Mouse (Mus musculus) right cerebral cortex, postnatal 36 days (tissue): ENCODE results near the gene Tmprss9.

Experiments used
- DNase-seq, 2 experiments: peaks; one replicate each; pipeline ENCODE4 v3.0.0; 2022; ENCODE audit warnings: low spot score in 2 of 2, mixed read lengths in 1 of 2

Tmprss9 gene

DNA sequence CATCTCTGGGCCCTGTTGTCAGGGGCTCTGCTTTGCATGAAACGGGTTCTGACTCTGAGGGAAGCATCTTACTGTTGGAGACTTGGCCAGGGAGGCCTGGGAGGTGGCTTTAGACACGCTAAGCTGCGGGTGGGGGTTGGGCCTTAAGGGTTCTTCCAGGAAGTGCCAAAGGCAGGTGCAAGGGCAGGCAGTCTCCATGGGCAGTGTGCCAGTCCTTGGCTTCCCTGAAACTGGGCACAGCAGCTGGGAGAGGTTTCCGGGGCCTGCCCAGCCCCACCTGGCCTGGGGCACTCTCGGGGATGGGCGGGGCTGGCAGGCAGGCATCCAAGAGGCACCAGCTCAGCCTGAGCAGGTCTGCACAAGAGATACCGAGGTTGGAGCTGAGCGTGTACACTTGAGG is 66.0 kb downstream of the Tmprss9 start:
- DNase-seq = no peak

DNA sequence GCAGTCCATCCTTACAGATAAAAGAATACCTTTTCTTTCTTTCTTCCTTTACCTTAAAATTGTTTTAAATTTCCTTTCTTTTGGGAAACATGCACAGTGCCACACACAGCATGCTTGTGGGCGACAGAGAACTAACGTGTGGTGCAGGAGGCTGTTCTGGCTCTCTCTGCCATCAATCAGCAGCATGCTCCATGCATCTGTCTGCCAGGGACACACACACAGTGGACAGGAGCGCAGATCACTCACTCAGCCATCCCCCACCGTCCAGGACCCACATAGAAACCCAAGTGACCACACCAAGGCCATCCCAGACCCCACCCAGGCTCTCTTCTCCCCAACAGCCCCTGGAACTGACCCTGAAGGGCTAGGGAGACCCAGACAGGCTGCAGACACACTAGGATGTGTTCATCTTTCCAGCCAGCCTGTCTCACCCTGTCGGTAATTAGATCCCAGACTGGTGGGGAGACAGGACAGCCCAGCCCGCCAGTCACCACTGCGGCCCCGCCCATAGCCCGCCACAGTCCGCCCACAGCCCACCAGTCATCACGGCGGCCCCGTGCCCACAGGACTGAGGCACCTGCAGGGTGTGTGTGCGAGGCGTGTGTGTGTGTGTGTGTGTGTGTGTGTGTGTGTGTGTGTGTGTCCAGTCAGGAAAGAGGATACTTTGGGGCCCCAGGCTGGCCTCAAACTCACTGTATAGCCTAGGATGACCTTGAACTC is 67.3 kb downstream of the Tmprss9 start:
- no peak for DNase-seq

DNA sequence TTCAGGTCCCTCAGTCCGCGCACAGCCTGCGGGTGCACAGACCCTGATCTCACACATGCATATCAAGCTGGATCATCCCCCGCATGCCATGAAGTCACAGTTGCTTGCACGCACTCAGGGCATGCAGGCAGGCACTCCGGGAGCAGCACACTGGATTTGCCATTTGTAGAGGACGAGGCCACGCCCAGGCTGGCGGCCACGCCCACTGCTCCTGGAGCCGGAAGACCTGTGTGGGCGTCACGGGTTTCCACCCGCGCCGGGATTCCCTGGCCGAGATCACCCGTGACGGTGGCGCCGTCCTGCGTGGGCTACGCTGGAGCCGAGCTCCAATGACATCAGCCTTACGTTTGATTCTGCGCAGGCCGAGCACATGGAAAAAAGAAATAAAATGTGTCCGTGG is 68.0 kb downstream of the Tmprss9 start:
- peak; percentile 74 to 79 for DNase-seq

DNA sequence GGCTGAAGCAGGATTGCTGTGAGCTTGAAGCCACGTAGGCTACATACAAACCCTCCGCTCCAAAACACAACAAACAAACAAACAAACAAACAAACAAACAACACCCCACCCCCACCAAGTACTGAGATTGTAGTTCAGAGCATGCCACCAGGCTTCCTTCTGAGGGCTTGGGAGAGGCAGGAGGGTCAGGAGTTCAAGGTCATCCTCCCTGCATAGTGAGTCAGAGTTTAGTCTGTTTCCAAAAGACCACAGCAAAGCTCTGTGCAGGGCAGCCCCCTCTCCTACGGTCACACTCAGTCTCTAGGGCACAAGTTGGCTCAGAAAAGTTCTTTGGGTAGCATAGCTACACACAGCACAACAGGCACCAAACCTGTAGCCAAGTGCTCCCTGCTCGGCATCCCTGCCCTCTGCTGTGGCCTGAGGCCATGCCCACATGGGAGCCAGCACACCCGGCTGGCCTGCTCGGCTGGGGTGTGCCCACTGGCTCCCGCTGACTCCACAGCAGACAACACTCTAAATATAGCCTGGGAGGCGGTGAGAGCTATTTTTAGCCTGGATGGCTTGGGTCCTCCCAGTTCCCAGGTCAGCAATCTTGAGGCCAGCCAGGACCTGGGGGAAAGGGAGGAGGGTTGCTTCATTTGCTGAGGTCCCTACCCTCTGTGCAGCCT is 68.8 kb downstream of the Tmprss9 start:
- no peak for DNase-seq

DNA sequence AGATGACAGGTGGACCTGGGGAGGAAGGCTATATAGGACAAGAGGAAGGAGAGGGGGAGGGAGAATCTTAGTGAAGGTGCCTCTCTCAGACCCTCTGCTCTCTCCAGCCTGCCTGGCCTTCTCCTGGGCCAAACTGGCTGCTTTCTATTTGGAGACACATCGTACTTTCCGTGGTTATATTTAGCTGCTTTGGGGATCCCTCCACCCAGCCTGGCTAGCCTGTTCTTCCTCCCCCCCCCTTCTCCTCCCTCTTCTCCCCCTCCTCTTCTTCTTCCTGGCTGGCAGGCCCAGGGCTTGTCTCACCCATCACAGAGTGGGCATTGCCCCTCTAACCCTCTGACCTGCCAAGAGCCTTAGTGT is 69.3 kb downstream of the Tmprss9 start:
- DNase-seq = no peak

DNA sequence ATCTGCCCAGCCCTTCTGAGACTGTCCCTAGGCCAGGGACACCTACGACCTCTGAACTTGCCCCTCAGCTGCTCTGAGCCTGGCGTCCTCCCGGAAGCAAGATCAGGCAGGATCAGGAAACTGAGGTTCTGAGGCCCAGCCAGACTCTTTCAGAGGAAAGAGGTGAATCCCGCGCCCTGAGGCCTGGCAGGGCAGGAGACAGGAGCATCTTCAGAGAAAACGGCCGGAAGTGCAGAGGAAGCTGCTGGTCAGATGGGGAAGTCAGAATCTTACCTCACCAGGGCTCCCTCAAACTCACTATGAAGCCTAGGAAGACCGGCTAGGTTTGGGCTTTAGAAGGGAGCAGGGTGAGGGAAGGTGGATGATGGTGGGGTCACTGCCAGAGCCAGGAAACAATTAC is 71.3 kb downstream of the Tmprss9 start:
- DNase-seq = no peak

DNA sequence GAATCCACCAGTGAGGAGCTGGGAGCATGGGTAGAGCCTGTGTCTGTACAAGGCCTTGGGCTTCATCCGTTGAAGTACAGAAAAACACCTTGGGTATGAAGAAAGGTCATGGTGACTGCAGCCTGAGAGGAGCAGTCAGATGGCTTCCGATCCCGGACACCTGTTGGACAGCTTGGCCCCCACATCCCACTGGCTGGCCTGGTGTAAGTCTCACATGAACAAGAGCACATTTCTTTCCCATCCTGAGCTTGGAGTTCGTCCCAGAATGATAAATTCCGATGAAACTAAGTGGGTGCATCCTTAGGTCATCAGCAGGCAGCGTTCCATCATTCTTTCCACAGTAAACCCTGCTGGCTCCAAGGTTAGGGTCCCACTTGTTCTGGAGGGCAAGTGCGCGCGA is 72.1 kb downstream of the Tmprss9 start:
- DNase-seq = no peak

DNA sequence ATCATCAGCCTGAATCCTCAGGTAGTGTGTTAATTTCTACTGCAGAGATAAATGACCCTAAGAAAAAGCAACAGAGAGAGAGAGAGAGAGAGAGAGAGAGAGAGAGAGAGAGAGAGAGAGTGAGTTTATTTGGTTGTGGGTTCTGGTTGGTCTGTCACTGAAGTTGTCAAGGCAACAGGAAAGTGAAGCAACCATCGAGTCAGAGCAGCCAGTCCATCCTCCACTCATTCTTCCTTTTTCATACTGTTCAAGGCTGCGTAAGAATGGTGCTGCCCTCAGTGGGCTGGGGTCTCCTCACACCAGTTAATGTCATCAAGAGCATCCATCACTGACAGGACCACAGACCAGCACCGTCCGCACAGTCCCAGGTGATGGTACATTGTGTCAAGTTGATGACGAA is 72.6 kb downstream of the Tmprss9 start:
- no peak for DNase-seq

DNA sequence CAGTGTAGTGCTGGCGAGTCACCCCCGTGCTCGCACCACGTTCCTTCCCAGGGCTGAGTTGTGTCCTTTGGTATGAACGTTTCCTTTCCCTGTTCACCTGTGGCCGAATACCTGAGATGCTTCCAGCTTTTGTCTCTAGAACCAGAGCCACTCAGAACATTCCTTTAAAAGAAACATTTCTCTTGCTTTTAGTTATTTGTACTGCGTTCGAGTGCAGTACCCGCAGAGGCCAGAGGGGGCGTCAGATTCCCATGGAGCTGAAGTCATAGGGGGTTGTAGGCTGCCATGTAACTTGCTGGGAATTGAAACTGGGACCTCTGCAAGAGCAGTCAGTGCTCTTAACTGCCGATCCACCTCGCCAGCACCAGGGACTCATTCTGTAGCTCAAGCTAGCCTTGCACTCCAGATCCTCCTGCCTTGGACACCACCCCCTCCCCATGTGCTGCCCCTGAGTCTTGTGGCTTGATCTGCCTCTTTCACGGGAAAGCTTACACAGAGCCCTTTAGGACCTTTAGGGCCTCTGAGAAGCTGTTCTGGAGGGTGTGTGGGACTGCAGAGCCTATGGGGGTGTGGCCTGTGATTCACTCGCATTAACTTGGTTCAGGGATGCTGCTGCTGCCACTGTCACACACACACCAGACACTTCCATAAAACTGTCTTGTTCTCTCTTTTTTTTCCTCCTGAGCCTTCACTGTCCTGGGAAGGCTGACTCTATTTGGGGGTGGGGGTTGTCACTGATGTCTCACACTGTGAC is 75.2 kb downstream of the Tmprss9 start:
- DNase-seq = no peak

DNA sequence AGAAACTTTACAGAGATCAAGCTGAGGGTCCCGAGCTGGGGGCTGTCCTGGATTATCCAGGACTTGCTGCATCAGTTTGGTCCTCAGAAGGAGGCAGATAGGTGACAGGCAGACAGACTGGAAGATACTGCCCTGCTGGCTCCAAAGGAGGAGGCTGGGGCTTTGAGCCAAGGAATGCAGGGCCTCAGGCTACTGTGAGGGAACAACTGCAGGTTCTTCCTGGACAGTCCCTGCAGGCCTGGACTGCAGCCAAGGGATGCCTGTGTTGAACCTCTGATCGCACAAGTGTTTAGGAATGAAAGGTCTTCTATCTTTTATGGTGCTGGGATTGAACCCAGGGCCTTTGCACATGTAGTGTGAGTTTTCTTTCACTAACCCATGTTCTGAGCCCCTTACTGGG is 76.2 kb downstream of the Tmprss9 start:
- DNase-seq = no peak

DNA sequence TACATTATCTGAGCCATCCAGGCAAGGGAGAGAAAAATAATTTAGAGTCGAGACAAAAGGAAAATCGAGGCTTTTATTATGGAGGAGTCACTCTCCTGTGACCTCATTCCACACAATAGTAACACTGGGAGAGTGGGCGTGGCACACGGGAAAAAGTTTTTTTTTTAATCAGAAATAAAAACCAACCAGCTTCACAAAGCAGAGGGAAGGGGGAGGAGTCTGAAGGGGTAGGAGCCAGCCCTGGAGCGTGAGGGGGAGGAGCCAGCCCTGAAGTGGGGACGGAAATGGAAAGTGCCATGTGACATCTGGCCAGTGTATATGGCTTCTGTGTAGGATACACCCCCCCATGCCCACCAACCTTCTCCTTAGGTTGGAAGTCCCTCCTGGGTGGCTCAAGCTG is 76.9 kb downstream of the Tmprss9 start:
- no peak for DNase-seq

DNA sequence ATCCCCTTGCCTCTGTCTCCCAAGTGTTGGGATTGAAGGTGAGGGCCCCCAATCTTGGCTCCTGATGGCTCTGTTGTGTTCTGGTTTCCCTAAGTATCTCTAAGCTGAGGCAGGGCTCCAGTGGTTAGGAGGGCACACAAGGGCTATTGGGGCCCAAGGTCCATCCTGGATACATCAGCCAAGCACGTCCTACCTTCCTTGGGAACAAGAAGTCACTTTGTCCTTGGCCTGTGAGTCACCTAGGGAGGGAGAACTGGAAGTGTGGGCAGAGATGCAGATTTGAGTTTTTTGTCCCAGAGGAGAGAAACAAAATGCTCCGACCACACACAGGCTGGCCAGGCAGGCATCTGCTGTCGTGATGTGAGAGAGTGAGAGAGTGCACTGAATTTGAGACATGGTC is 77.4 kb downstream of the Tmprss9 start:
- DNase-seq = no peak
